Mouse (Mus musculus): Measurements from ENCODE around the gene Nt5c1a.

DNA sequence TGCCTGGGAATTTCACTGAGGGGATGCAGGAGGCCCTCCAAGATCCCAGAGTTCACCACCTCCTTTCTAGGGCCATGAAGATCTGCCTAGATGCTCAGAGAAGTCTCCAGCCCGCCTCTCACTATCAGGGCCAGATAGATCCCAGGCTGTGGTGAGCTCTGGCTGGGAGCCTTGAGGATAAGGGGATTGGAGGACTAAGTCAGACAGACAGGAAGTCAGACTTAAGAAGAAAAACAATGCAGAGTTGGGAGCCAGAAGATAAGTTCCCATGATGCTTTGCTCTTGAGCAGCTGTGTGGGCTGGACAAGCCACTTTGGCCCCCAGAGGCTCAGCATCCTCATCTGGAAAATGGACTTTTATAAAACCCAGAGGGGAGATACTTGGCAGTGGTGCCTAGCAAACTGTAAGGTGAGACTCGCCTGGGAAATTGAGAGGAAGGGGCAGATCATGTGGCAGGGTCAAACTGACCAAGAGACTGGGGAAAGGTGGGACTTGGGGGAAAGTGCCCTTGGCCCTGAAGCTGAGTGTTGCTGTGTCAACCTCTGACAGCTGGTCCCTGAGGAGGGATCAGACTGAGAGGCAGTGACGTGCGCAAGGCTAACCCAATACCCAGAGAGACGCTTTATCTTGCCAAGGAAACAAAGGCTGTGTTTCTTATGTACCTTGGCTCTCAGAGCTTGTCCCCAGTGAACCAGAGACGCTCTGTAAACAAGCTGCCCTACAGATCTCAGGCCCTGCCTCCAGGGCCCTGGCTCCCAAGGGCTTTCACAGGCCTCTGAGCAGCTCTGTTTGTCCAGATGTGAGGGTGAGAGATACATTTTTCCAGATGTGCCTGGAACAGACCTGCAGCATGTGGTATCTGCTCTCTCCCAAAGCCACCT, 36.3 kb downstream of the Nt5c1a start:
- TF ChIP-seq CTCF (IDR thresholded peaks at IDR 0.05; ENCODE audit: low read depth, low read length) (no peak), POLR2A (IDR thresholded peaks at IDR 0.05; ENCODE audit: extremely low read depth, insufficient read depth, low read length) (no peak)

Data from liver, adult 2 months (tissue).